In genomic region chr17:28280831-28281377, GRCm38 (mm10) we compare ENCODE assay signal across 8 mouse cellular contexts. TPM values are rescaled to one million over a fixed set of nuclear protein-coding genes. Genes with fewer than 3 reads are reported as not detected.
A peak's percentile ranks its signal among the peaks of the same experiment; 100 is the strongest.
DNase-seq lines count a peak whose midpoint lies in the region; ATAC-seq and TF ChIP-seq lines count a peak whose summit lies in the region.
"Had no signal": no experiment of that assay in that cellular context is flagged by ENCODE, and none has a peak within 500 bp of the region (broad histone marks: within the 10 kb centered on the region; RNA-seq: fewer than 3 reads in every experiment).

No protein-coding gene starts in this region.

- TF ChIP-seq EP300 in liver, postnatal 0 days (IDR thresholded peaks at IDR 0.05; ENCODE audit: low read depth): no peak

- no peak for TF ChIP-seq CTCF in liver, postnatal 0 days (IDR thresholded peaks at IDR 0.05; ENCODE audit: low read depth)

- H3K36me3 ChIP-seq in kidney, embryonic 16.5 days (ENCODE audit: insufficient read depth, low read length): no peaks in the 10 kb centered on the region
- 0 out of 2 replicates have a peak, but pooled peaks cover 2% of the 10 kb centered on the region for H3K36me3 ChIP-seq in liver, postnatal 0 days (replicated peaks; ENCODE audit: insufficient read depth, low read length)

- H3K4me2 ChIP-seq in kidney, embryonic 16.5 days (replicated peaks; ENCODE audit: low read depth, low read length): no peak overlapping the region
- H3K4me2 ChIP-seq in liver, postnatal 0 days (ENCODE audit: low read depth, low read length): 0 out of 2 replicates have a peak overlapping the region, but pooled peaks have one; percentile 22

- H3K27ac ChIP-seq in kidney, embryonic 16.5 days (ENCODE audit: low read length): peak overlapping the region; percentile 26; the same call in 1 of the 2 replicates
- H3K27ac ChIP-seq in liver, postnatal 0 days (ENCODE audit: low read depth): no peak overlapping the region

- 21% methylated on average over 5 of the region's 5 CpGs for WGBS in kidney, embryonic 16.5 days
- WGBS in liver, postnatal 0 days (ENCODE audit: insufficient replicate concordance): 59% methylated on average over 5 of the region's 5 CpGs

- peaks cover 74% of the 10 kb centered on the region for H3K4me1 ChIP-seq in kidney, embryonic 16.5 days (ENCODE audit: insufficient read depth, low read length)
- H3K4me1 ChIP-seq in liver, postnatal 0 days (ENCODE audit: insufficient read depth): peaks cover 44% of the 10 kb centered on the region

- H3K9me3 ChIP-seq in kidney, embryonic 16.5 days (ENCODE audit: low read length): no peaks in the 10 kb centered on the region
- H3K9me3 ChIP-seq in liver, postnatal 0 days (ENCODE audit: low read length): no peaks in the 10 kb centered on the region

- no peaks in the 10 kb centered on the region for H3K27me3 ChIP-seq in kidney, embryonic 16.5 days (ENCODE audit: insufficient read depth, low read length)
- H3K27me3 ChIP-seq in liver, postnatal 0 days (ENCODE audit: insufficient read depth, low read length): no peaks in the 10 kb centered on the region

- H3K4me3 ChIP-seq in kidney, embryonic 16.5 days (ENCODE audit: low read length): no peak overlapping the region
- no peak overlapping the region for H3K4me3 ChIP-seq in liver, postnatal 0 days (ENCODE audit: low read depth, low read length)

- DNase-seq in kidney, adult 11 months: no peak
- peak; percentile 70 for DNase-seq in ES-CJ7 (ENCODE audit: low read depth, low spot score)
- DNase-seq in ZHBTc4 (ENCODE audit: low read depth, low spot score): peak; percentile 72
- no peak for DNase-seq in liver, postnatal 0 days
- DNase-seq in right cerebral cortex, adult 18-20 months: no peak
- no peak for DNase-seq in layer of hippocampus, postnatal 25 days (ENCODE audit: extremely low spot score in 1 of 2, low spot score in 1 of 2)
- DNase-seq: cerebellum, postnatal 36 days had no signal

- peak overlapping the region; percentile 36 for H3K9ac ChIP-seq in kidney, embryonic 16.5 days (replicated peaks; ENCODE audit: low read length)
- no peak overlapping the region; the same call in 1 of the 2 replicates for H3K9ac ChIP-seq in liver, postnatal 0 days (replicated peaks)

- 0 out of 2 replicates have a peak, but pooled peaks have one; percentile 34 for ATAC-seq in kidney, embryonic 16.5 days (ENCODE audit: low FRiP score, low TSS enrichment)
- no peak for ATAC-seq in liver, postnatal 0 days

RNA-seq across cellular contexts. Expression of gene Fance, which starts 32.4 kb away (rescaled TPM):
- 32.3 and 34.0 TPM in 2 replicates for polyA plus RNA-seq in kidney, embryonic 16.5 days (2015; fragmentation: Nextera tagmentation; extraction: Ambion mirVana)
- 6.7 and 7.1 TPM in 2 replicates for polyA plus RNA-seq in liver, postnatal 0 days (2015; fragmentation: Nextera tagmentation; extraction: Ambion mirVana)
- 10 to 100 TPM; 22.6 to 27.1 TPM for total RNA-seq in layer of hippocampus, postnatal 25 days (2021)

RNA-seq across cellular contexts. Expression of gene Rpl10a, which starts 47.4 kb away (rescaled TPM):
- 543 and 653 TPM in 2 replicates for polyA plus RNA-seq in kidney, embryonic 16.5 days (2015; fragmentation: Nextera tagmentation; extraction: Ambion mirVana)
- 296 and 311 TPM in 2 replicates for polyA plus RNA-seq in liver, postnatal 0 days (2015; fragmentation: Nextera tagmentation; extraction: Ambion mirVana)
- 100 to 1,000 TPM; 353 to 376 TPM for total RNA-seq in layer of hippocampus, postnatal 25 days (2021)

RNA-seq across cellular contexts. Expression of gene Ppard, which starts 48.4 kb away (rescaled TPM):
- polyA plus RNA-seq in kidney, embryonic 16.5 days (2015; fragmentation: Nextera tagmentation; extraction: Ambion mirVana): 2.1 and 2.2 TPM in 2 replicates
- 0.66 and 0.73 TPM in 2 replicates for polyA plus RNA-seq in liver, postnatal 0 days (2015; fragmentation: Nextera tagmentation; extraction: Ambion mirVana)
- 10 to 100 TPM; 19.9 to 22.9 TPM for total RNA-seq in layer of hippocampus, postnatal 25 days (2021)

Comparison
In these comparisons a context has a peak if more than half of its experiments do, and no peak if none do; other contexts are left out.
1. DNase-seq: peak in ES-CJ7 (single experiment) and ZHBTc4 (single experiment); none in kidney, adult 11 months (single experiment), liver, postnatal 0 days (single experiment), right cerebral cortex, adult 18-20 months (single experiment) and layer of hippocampus, postnatal 25 days (0 of 2).